Mouse (Mus musculus) embryonic facial prominence, embryonic 13.5 days (tissue): ENCODE measurements at regions not wholly inside any gene's neighbourhood (a gene's known extent, or its start where the extent isn't known, plus 50 kb on each side); places are given as distances from the start of the nearest gene placed in this dataset.

Experiments
- ATAC-seq: fragments of 200-750 bp; cut with Nextera tagmentation; 2 replicates; pipeline ENCODE4 v1.8.0; 2017; ENCODE audit warnings: low read depth; ENCODE audit not compliant: insufficient number of reproducible peaks, insufficient read depth, low FRiP score, low TSS enrichment
- H3K27ac ChIP-seq: fragments of 300-500 bp; sonication (generic); 2 replicates; pipeline ENCODE4 v1.5.1; 2015; ENCODE audit warnings: moderate library complexity, mild to moderate bottlenecking, inconsistent platforms
- H3K27me3 ChIP-seq: fragments of 300-500 bp; sonication (generic); 2 replicates; pipeline ENCODE4 v1.6.1; 2015; ENCODE audit warnings: mild to moderate bottlenecking, inconsistent platforms
- H3K36me3 ChIP-seq: fragments of 300-500 bp; sonication (generic); 2 replicates; pipeline ENCODE4 v1.6.1; 2015; ENCODE audit warnings: mild to moderate bottlenecking, inconsistent platforms
- H3K4me1 ChIP-seq: fragments of 300-500 bp; sonication (generic); 2 replicates; pipeline ENCODE4 v1.6.1; 2015; ENCODE audit warnings: inconsistent platforms
- H3K4me2 ChIP-seq: fragments of 300-500 bp; sonication (generic); 2 replicates; pipeline ENCODE4 v1.6.1; 2015; ENCODE audit warnings: moderate library complexity, mild to moderate bottlenecking, inconsistent platforms
- H3K4me3 ChIP-seq: fragments of 300-500 bp; sonication (generic); 2 replicates; pipeline ENCODE4 v1.5.1; 2015; ENCODE audit warnings: mild to moderate bottlenecking, inconsistent platforms
- H3K9ac ChIP-seq: fragments of 300-500 bp; sonication (generic); 2 replicates; pipeline ENCODE4 v1.6.1; 2015; ENCODE audit warnings: mild to moderate bottlenecking, inconsistent platforms
- H3K9me3 ChIP-seq: fragments of 300-500 bp; sonication (generic); 2 replicates; pipeline ENCODE4 v1.6.1; 2016; ENCODE audit warnings: inconsistent platforms
- WGBS: fragments of 180-500 bp; shearing (Covaris S2); methylation state at CpG from one replicate; pipeline ENCODE4 v1.1.7; 2015; ENCODE audit warnings: mixed read lengths; 5-methylcytosine and 5-hydroxymethylcytosine counted together

DNA sequence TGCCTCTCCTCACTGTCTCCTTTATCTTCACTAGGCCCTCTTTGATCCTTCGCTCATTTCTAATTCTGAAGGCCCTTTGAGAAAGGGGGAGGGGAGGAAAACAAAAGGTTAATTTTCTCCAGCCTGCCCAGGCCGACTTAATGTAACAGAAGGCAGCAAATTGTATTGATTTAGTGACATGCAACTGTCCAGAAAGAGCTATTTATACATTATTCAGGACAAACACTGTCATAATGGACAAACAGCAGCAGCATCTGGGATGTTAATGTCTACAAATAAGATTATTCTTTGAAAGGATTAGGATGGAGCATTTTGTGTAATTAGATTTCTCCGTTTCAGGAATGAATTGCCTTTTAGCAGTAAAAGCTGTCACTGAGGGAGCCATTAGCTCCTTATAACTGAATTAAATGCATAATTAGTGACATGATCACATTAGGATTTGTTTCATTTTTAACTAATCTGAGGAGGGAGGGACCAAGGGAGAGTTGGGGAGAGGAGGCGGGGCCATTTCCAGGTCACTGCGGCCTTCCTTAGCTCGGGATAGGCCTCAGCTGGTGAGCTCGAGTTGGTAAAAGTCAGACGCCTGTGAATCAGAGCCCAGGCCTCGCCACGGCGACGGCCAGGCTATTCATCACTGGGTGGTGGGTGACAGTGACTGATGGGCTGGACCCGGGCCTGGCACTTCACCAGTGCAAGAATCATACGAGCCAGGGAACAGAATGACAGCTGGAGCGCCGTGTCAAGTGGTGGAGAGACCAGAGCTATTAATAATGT, 167.7 kb downstream of the Nkx6-1 start:
- WGBS, result 67% methylated on average over 16 of the region's 16 CpGs
- no peak for ATAC-seq
- no peaks in the 10 kb centered on the region for H3K9me3 ChIP-seq
- H3K27ac ChIP-seq, result no peak overlapping the region
- no peak overlapping the region for H3K9ac ChIP-seq
- H3K4me3 ChIP-seq, result no peak overlapping the region
- H3K4me1 ChIP-seq, result no peaks in the 10 kb centered on the region
- no peaks in the 10 kb centered on the region for H3K27me3 ChIP-seq
- no peaks in the 10 kb centered on the region for H3K36me3 ChIP-seq
- H3K4me2 ChIP-seq, result no peak overlapping the region

- WGBS, result 94% methylated on average over 9 of the region's 9 CpGs
- Histone ChIP-seq H3K27ac (no peak overlapping the region), H3K4me2 (no peak overlapping the region), H3K36me3 (no peaks in the 10 kb centered on the region), H3K9ac (no peak overlapping the region), H3K9me3 (no peaks in the 10 kb centered on the region), H3K4me3 (no peak overlapping the region), H3K4me1 (no peaks in the 10 kb centered on the region), H3K27me3 (no peaks in the 10 kb centered on the region)
- ATAC-seq, result no peak
These were observed 168.6 kb downstream of the Nkx6-1 start for GRCm38 (mm10) chr5:101496161-101496560.

- no peaks in the 10 kb centered on the region for H3K27me3 ChIP-seq
- no peak for ATAC-seq
- no peak overlapping the region for H3K27ac ChIP-seq
- H3K9ac ChIP-seq, result no peak overlapping the region
- no peaks in the 10 kb centered on the region for H3K4me1 ChIP-seq
- H3K36me3 ChIP-seq, result no peaks in the 10 kb centered on the region
- WGBS, result 26% methylated on average over 10 of the region's 10 CpGs
- H3K9me3 ChIP-seq, result no peaks in the 10 kb centered on the region
- no peak overlapping the region for H3K4me2 ChIP-seq
- no peak overlapping the region for H3K4me3 ChIP-seq
These were observed 219.0 kb downstream of the Nkx6-1 start for GRCm38 (mm10) chr5:101445792-101446191.

- H3K9me3 ChIP-seq, result no peaks in the 10 kb centered on the region
- H3K9ac ChIP-seq, result no peak overlapping the region
- H3K4me2 ChIP-seq, result no peak overlapping the region
- WGBS, result 82% methylated on average over 1 of the region's 1 CpGs
- no peaks in the 10 kb centered on the region for H3K27me3 ChIP-seq
- H3K4me1 ChIP-seq, result no peaks in the 10 kb centered on the region
- no peak overlapping the region for H3K4me3 ChIP-seq
- H3K27ac ChIP-seq, result no peak overlapping the region
- no peak for ATAC-seq
- H3K36me3 ChIP-seq, result no peaks in the 10 kb centered on the region
These were observed 223.0 kb downstream of the Nkx6-1 start for GRCm38 (mm10) chr5:101441782-101442181.

DNA sequence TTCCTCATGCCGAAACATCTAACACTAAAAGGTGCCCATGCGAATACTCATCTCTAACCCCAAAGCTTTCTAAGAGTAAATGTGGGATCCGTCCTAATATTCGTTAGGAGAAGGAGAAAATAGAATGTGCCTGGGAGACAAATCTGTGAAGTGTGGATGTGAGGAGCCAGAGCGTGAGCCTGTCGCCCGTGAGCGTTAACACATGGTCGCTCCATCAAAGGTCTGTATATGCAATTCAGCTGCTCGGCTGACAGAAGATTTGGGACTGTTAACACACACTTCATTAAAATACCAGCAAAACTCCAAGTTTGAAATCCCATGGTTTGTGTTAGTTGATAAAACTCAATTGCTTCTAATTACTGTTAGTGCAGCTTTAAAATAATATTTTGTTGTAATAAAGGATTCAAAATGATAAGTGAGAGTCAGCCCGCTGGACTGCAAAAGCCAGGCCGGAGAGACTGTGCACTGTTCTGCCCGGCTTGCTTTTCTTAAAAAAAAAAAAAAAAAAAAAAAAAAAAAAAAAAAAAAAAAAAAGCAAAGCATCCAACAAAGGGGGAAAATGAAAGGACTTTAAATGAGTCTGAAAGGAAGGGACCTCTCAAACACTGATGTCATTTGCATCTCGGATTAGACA, 227.0 kb downstream of the Nkx6-1 start:
- no peaks in the 10 kb centered on the region for H3K27me3 ChIP-seq
- no peak for ATAC-seq
- no peak overlapping the region for H3K4me2 ChIP-seq
- no peak overlapping the region for H3K9ac ChIP-seq
- no peak overlapping the region for H3K4me3 ChIP-seq
- H3K9me3 ChIP-seq, result no peaks in the 10 kb centered on the region
- no peaks in the 10 kb centered on the region for H3K4me1 ChIP-seq
- 87% methylated on average over 14 of the region's 14 CpGs for WGBS
- no peaks in the 10 kb centered on the region for H3K36me3 ChIP-seq
- no peak overlapping the region for H3K27ac ChIP-seq

DNA sequence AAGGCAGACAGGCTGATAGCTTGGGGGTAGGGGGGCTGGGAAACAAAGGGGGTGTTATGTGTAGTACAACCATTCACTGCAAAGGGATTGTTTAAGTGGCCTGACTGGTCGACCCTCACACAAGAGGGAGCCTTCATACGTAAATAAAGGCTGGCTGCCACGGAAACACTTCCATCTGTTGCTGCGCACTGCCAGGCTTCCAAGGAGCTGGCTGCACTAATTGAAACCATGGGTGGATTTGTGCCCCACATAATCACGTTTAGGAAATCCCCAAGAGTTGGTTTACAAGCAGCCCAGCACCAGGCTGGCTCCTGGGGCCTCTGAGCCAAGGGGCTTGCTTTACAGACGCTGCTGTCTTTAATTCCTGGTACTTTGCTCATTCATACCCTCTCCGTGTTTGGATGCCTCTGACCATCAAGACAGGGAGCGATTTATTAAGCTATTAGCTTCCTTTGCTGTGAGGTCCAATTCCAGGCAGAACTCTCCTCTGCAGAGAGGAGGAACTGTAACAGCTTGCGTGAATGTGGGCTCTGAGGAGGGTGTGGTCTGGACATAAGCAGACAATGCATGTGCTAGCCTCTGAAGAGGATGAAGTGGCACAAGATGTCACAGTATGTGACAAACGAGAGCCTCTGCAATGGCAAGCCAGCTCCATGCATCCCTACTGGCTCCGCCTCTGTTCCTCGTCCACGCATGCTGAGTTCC, 238.6 kb downstream of the Nkx6-1 start:
- peak overlapping the region; percentile 21 for H3K4me3 ChIP-seq
- ATAC-seq, result peak; percentile 79
- peaks cover 17% of the 10 kb centered on the region for H3K4me1 ChIP-seq
- WGBS, result 17% methylated on average over 13 of the region's 13 CpGs
- H3K4me2 ChIP-seq, result peak overlapping the region; percentile 52
- no peaks in the 10 kb centered on the region for H3K27me3 ChIP-seq
- peak overlapping the region; percentile 79 for H3K27ac ChIP-seq
- no peaks in the 10 kb centered on the region for H3K9me3 ChIP-seq
- H3K9ac ChIP-seq, result peak overlapping the region; percentile 21; the same call in 1 of the 2 replicates
- H3K36me3 ChIP-seq, result no peaks in the 10 kb centered on the region

DNA sequence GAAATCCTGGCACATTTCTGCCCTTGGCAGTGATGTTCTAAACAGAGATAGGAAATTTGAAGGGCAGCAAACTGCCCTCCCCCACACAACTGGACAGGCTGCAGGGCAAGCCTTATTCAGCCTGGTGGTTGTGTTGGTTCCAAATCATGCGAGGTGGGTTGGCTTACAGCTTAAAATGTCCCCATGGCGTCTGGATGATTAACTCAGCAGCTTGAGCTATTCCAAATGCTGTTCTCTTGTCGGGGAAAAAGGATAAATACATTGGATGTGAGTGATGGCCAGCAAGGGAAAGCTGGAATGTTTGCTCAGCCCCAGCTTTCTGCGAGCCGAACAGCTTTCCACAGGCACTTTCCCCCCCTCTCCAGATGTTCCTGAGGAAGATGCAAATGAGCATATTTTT, 280.5 kb downstream of the Nkx6-1 start:
- Histone ChIP-seq H3K9me3 (no peaks in the 10 kb centered on the region), H3K27ac (no peak overlapping the region), H3K4me1 (no peaks in the 10 kb centered on the region), H3K4me3 (no peak overlapping the region), H3K36me3 (no peaks in the 10 kb centered on the region), H3K27me3 (no peaks in the 10 kb centered on the region), H3K9ac (no peak overlapping the region), H3K4me2 (no peak overlapping the region)
- no peak for ATAC-seq
- 57% methylated on average over 5 of the region's 5 CpGs for WGBS

DNA sequence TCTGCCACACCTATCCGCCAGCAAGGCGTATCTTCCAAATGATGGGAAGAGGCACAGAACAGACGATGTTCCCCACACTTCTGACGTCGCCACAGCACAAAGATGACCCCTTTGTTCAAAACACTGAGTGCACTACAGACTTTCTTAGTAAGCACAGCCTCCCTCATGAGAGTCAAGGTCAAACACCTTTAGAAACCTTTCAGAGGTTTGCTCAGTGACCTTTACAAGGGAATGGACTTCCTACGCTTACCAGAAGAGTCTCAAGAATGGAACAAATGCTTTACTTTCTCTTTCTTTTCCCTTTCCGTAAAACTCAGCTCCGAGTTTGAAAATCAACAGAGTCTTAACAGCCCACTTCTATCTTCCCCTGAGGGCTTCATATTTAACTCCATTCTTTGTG, 283.4 kb downstream of the Nkx6-1 start:
- Histone ChIP-seq H3K4me1 (no peaks in the 10 kb centered on the region), H3K4me3 (no peak overlapping the region), H3K27me3 (no peaks in the 10 kb centered on the region), H3K9ac (no peak overlapping the region), H3K9me3 (no peaks in the 10 kb centered on the region), H3K4me2 (no peak overlapping the region), H3K36me3 (no peaks in the 10 kb centered on the region), H3K27ac (no peak overlapping the region)
- no peak for ATAC-seq
- 72% methylated on average over 8 of the region's 8 CpGs for WGBS

- WGBS, result 89% methylated on average over 6 of the region's 6 CpGs
- Histone ChIP-seq H3K4me3 (no peak overlapping the region), H3K9ac (no peak overlapping the region), H3K9me3 (no peaks in the 10 kb centered on the region), H3K4me2 (no peak overlapping the region), H3K4me1 (no peaks in the 10 kb centered on the region), H3K27ac (no peak overlapping the region), H3K27me3 (no peaks in the 10 kb centered on the region), H3K36me3 (no peaks in the 10 kb centered on the region)
- no peak for ATAC-seq
These were observed 288.1 kb downstream of the Nkx6-1 start for GRCm38 (mm10) chr5:101376657-101377056.

- Histone ChIP-seq H3K27me3 (no peaks in the 10 kb centered on the region), H3K9me3 (no peaks in the 10 kb centered on the region), H3K36me3 (no peaks in the 10 kb centered on the region), H3K4me3 (no peak overlapping the region), H3K4me2 (no peak overlapping the region), H3K9ac (no peak overlapping the region), H3K4me1 (no peaks in the 10 kb centered on the region), H3K27ac (no peak overlapping the region)
- WGBS, result 75% methylated on average over 2 of the region's 2 CpGs
- no peak for ATAC-seq
These were observed 290.7 kb downstream of the Nkx6-1 start for GRCm38 (mm10) chr5:101374129-101374528.

- H3K4me3 ChIP-seq, result no peak overlapping the region
- 68% methylated on average over 8 of the region's 8 CpGs for WGBS
- H3K9me3 ChIP-seq, result no peaks in the 10 kb centered on the region
- 0 out of 2 replicates have a peak, but pooled peaks cover 3% of the 10 kb centered on the region for H3K27me3 ChIP-seq
- no peak for ATAC-seq
- H3K27ac ChIP-seq, result no peak overlapping the region
- H3K4me2 ChIP-seq, result no peak overlapping the region
- no peak overlapping the region for H3K9ac ChIP-seq
- no peaks in the 10 kb centered on the region for H3K4me1 ChIP-seq
- H3K36me3 ChIP-seq, result no peaks in the 10 kb centered on the region
These were observed 292.6 kb downstream of the Nkx6-1 start for GRCm38 (mm10) chr5:101372204-101372603.

GRCm38 (mm10) chr5:101365364-101365763, 299.4 kb downstream of the Nkx6-1 start:
- H3K27me3 ChIP-seq, result peaks cover 24% of the 10 kb centered on the region
- H3K27ac ChIP-seq, result no peak overlapping the region
- no peaks in the 10 kb centered on the region for H3K36me3 ChIP-seq
- no peaks in the 10 kb centered on the region for H3K9me3 ChIP-seq
- ATAC-seq, result no peak
- H3K4me2 ChIP-seq, result peak overlapping the region; percentile 35
- WGBS, result 10% methylated on average over 11 of the region's 11 CpGs
- no peak overlapping the region for H3K4me3 ChIP-seq
- H3K4me1 ChIP-seq, result no peaks in the 10 kb centered on the region
- no peak overlapping the region for H3K9ac ChIP-seq
